Mouse (Mus musculus): ENCODE results near the gene Iqcf6.

- no peak for TF ChIP-seq EP300 (IDR thresholded peaks at IDR 0.05; ENCODE audit: low read depth in 1 of 2, low read length in 2 of 2)
- TF ChIP-seq NRF1 (IDR thresholded peaks at IDR 0.05; ENCODE audit: insufficient read depth, low read depth, low read length, poor library complexity, severe bottlenecking): no peak
- no peak for TF ChIP-seq ZNF384 (IDR thresholded peaks at IDR 0.05; ENCODE audit: low read depth, low read length)
Measured at GRCm38 (mm10) chr9:106652720-106653119, 26.3 kb downstream of the Iqcf6 start.

Measured in MEL (cell line).